Mouse (Mus musculus): ENCODE measurements around the gene Lsm2. TPM values are rescaled to one million over a fixed set of nuclear protein-coding genes. Genes with fewer than 3 reads are reported as not detected.
"Not testable (repeated sequence)": the region's sequence is repeated elsewhere in the genome, so short reads cannot be mapped to it uniquely, and the experiment has no call there.

Gene Lsm2
- polyA plus RNA-seq, 1 experiment from 2014 or later: 178 TPM

- not testable (repeated sequence) for H3K4me2 ChIP-seq; H3K36me3 ChIP-seq; H3K9me3 ChIP-seq (replicated peaks); ATAC-seq (ENCODE audit: low read depth); H3K9ac ChIP-seq; H3K4me3 ChIP-seq (replicated peaks); H3K27ac ChIP-seq; DNase-seq
- Histone ChIP-seq H3K4me1 (replicated peaks) (peaks cover 22% of the 10 kb centered on the region), H3K27me3 (peaks cover 60% of the 10 kb centered on the region)
- WGBS (ENCODE audit: insufficient replicate concordance): 20% methylated on average over 29 of the region's 40 CpGs
These were observed 24.4 kb upstream of the Lsm2 start for GRCm38 (mm10) chr17:34957291-34957690.

GRCm38 (mm10) chr17:34957966-34958365, 23.7 kb upstream of the Lsm2 start:
- Histone ChIP-seq H3K4me1 (replicated peaks) (peaks cover 21% of the 10 kb centered on the region), H3K27me3 (peaks cover 63% of the 10 kb centered on the region)
- DNase-seq; H3K9me3 ChIP-seq (replicated peaks); H3K4me3 ChIP-seq (replicated peaks); H3K27ac ChIP-seq; H3K9ac ChIP-seq; H3K36me3 ChIP-seq; ATAC-seq (ENCODE audit: low read depth); H3K4me2 ChIP-seq: not testable (repeated sequence)
- 21% methylated on average over 26 of the region's 40 CpGs for WGBS (ENCODE audit: insufficient replicate concordance)

- H3K9ac ChIP-seq; H3K27ac ChIP-seq; H3K9me3 ChIP-seq (replicated peaks); ATAC-seq (ENCODE audit: low read depth); DNase-seq; H3K36me3 ChIP-seq: not testable (repeated sequence)
- Histone ChIP-seq H3K4me1 (replicated peaks) (peaks cover 15% of the 10 kb centered on the region), H3K27me3 (peaks cover 71% of the 10 kb centered on the region), H3K4me2 (peak overlapping the region; percentile 85), H3K4me3 (replicated peaks) (peak overlapping the region; percentile 58)
- 3% methylated on average over 33 of the region's 47 CpGs for WGBS (ENCODE audit: insufficient replicate concordance)
These were observed 22.9 kb upstream of the Lsm2 start for GRCm38 (mm10) chr17:34958734-34959129.

- peak; percentile 88 for ATAC-seq (ENCODE audit: low read depth)
- under 1% methylated on average over 32 of the region's 32 CpGs for WGBS (ENCODE audit: insufficient replicate concordance)
These were observed 22.4 kb upstream of the Lsm2 start, which contains the start of gene Hspa1b for GRCm38 (mm10) chr17:34959130-34959778. Gene Hspa1b (minus strand): TSS chr17:34959238.

GRCm38 (mm10) chr17:34959881-34960515, 21.7 kb upstream of the Lsm2 start:
- DNase-seq (peak; percentile 51), ATAC-seq (ENCODE audit: low read depth) (peak; percentile 41; the same call in 1 of the 2 replicates)
- 6% methylated on average over 12 of the region's 12 CpGs for WGBS (ENCODE audit: insufficient replicate concordance)

More at GRCm38 (mm10) chr17:34959130-34959778, 22.4 kb upstream of the Lsm2 start, which contains the start of gene Hspa1b:
- Histone ChIP-seq H3K4me2 (peak within 1 kb of the TSS; percentile 85), H3K27me3 (peaks cover 74% of the 10 kb centered on the region), H3K4me3 (replicated peaks) (peak within 1 kb of the TSS; percentile 58), H3K9ac (peak within 1 kb of the TSS; percentile 72), H3K4me1 (replicated peaks) (peaks cover 15% of the 10 kb centered on the region), H3K27ac (peak within 1 kb of the TSS; percentile 79)
- not testable (repeated sequence) for H3K36me3 ChIP-seq; H3K9me3 ChIP-seq (replicated peaks)
- DNase-seq: peak; percentile 81

GRCm38 (mm10) chr17:34960702-34961493, 20.8 kb upstream of the Lsm2 start:
- no peaks in the 10 kb centered on the region for H3K36me3 ChIP-seq
- ATAC-seq (ENCODE audit: low read depth) (no peak), DNase-seq (no peak)
- H3K4me2 ChIP-seq: no peak overlapping the region
- H3K4me1 ChIP-seq (replicated peaks): peaks cover 19% of the 10 kb centered on the region
- no peak overlapping the region for H3K9ac ChIP-seq
- no peak overlapping the region for H3K27ac ChIP-seq
- H3K4me3 ChIP-seq (replicated peaks): no peak overlapping the region; the same call in 1 of the 2 replicates
- H3K27me3 ChIP-seq: peaks cover 77% of the 10 kb centered on the region
- no peaks in the 10 kb centered on the region for H3K9me3 ChIP-seq (replicated peaks)

More at GRCm38 (mm10) chr17:34959881-34960515, 21.7 kb upstream of the Lsm2 start:
- H3K27me3 ChIP-seq: peaks cover 77% of the 10 kb centered on the region
- peak overlapping the region; percentile 58 for H3K4me3 ChIP-seq (replicated peaks)
- peak overlapping the region; percentile 72 for H3K9ac ChIP-seq
- peak overlapping the region; percentile 85 for H3K4me2 ChIP-seq
- H3K36me3 ChIP-seq: no peaks in the 10 kb centered on the region
- no peaks in the 10 kb centered on the region for H3K9me3 ChIP-seq (replicated peaks)
- peak overlapping the region; percentile 79 for H3K27ac ChIP-seq
- H3K4me1 ChIP-seq (replicated peaks): peaks cover 15% of the 10 kb centered on the region

GRCm38 (mm10) chr17:34962125-34962524, 19.5 kb upstream of the Lsm2 start:
- no peaks in the 10 kb centered on the region for H3K9me3 ChIP-seq (replicated peaks)
- no peak overlapping the region for H3K4me2 ChIP-seq
- no peak overlapping the region for H3K4me3 ChIP-seq (replicated peaks)
- WGBS (ENCODE audit: insufficient replicate concordance): 20% methylated on average over 3 of the region's 3 CpGs
- peaks cover 20% of the 10 kb centered on the region for H3K4me1 ChIP-seq (replicated peaks)
- H3K27me3 ChIP-seq: peaks cover 74% of the 10 kb centered on the region
- no peak overlapping the region for H3K27ac ChIP-seq
- ATAC-seq (ENCODE audit: low read depth) (no peak), DNase-seq (no peak)
- no peak overlapping the region for H3K9ac ChIP-seq
- no peaks in the 10 kb centered on the region for H3K36me3 ChIP-seq

- no peak overlapping the region for H3K27ac ChIP-seq
- DNase-seq (no peak), ATAC-seq (ENCODE audit: low read depth) (no peak)
- peaks cover 76% of the 10 kb centered on the region for H3K27me3 ChIP-seq
- no peak overlapping the region for H3K4me3 ChIP-seq (replicated peaks)
- no peak overlapping the region for H3K9ac ChIP-seq
- no peak overlapping the region for H3K4me2 ChIP-seq
- 34% methylated on average over 1 of the region's 1 CpGs for WGBS (ENCODE audit: insufficient replicate concordance)
- no peaks in the 10 kb centered on the region for H3K36me3 ChIP-seq
- no peaks in the 10 kb centered on the region for H3K9me3 ChIP-seq (replicated peaks)
- peaks cover 20% of the 10 kb centered on the region for H3K4me1 ChIP-seq (replicated peaks)
These were observed 18.8 kb upstream of the Lsm2 start for GRCm38 (mm10) chr17:34962841-34963240.

- no peak overlapping the region for H3K27ac ChIP-seq
- DNase-seq (no peak), ATAC-seq (ENCODE audit: low read depth) (no peak)
- H3K4me3 ChIP-seq (replicated peaks): no peak overlapping the region
- peaks cover 82% of the 10 kb centered on the region for H3K27me3 ChIP-seq
- no peak overlapping the region for H3K9ac ChIP-seq
- H3K4me1 ChIP-seq (replicated peaks): peaks cover 16% of the 10 kb centered on the region
- H3K4me2 ChIP-seq: no peak overlapping the region
- no peaks in the 10 kb centered on the region for H3K9me3 ChIP-seq (replicated peaks)
- WGBS (ENCODE audit: insufficient replicate concordance): 27% methylated on average over 1 of the region's 1 CpGs
- no peaks in the 10 kb centered on the region for H3K36me3 ChIP-seq
These were observed 17.0 kb upstream of the Lsm2 start for GRCm38 (mm10) chr17:34964640-34965049.

GRCm38 (mm10) chr17:34965627-34966026, 16.0 kb upstream of the Lsm2 start:
- Histone ChIP-seq H3K4me3 (replicated peaks) (no peak overlapping the region), H3K27me3 (peaks cover 83% of the 10 kb centered on the region), H3K4me1 (replicated peaks) (peaks cover 7% of the 10 kb centered on the region; the same call in 1 of the 2 replicates), H3K9me3 (replicated peaks) (no peaks in the 10 kb centered on the region), H3K36me3 (no peaks in the 10 kb centered on the region), H3K27ac (no peak overlapping the region), H3K4me2 (no peak overlapping the region), H3K9ac (no peak overlapping the region)
- ATAC-seq (ENCODE audit: low read depth) (no peak), DNase-seq (no peak)
- WGBS (ENCODE audit: insufficient replicate concordance): 35% methylated on average over 5 of the region's 5 CpGs

- not testable (repeated sequence) for H3K4me2 ChIP-seq; ATAC-seq (ENCODE audit: low read depth); H3K36me3 ChIP-seq; H3K4me3 ChIP-seq (replicated peaks); H3K9me3 ChIP-seq (replicated peaks); H3K27ac ChIP-seq; H3K9ac ChIP-seq; DNase-seq
- peaks cover 79% of the 10 kb centered on the region for H3K27me3 ChIP-seq
- peaks cover 11% of the 10 kb centered on the region for H3K4me1 ChIP-seq (replicated peaks)
- 46% methylated on average over 7 of the region's 11 CpGs for WGBS (ENCODE audit: insufficient replicate concordance)
These were observed 11.8 kb upstream of the Lsm2 start, which contains the start of gene Gm20481 for GRCm38 (mm10) chr17:34969822-34970221. Gene Gm20481 (plus strand): TSS chr17:34969912.
